Mouse (Mus musculus): ENCODE data around the gene Zfp810.

- TF ChIP-seq POLR2A (IDR thresholded peaks at IDR 0.05; ENCODE audit: low read depth, low read length) (no peak), CTCF (IDR thresholded peaks at IDR 0.05; ENCODE audit: extremely low read depth, insufficient read length, insufficient replicate concordance, low read depth, low read length) (no peak)
Observed at GRCm38 (mm10) chr9:22230556-22230955, 76.9 kb downstream of the Zfp810 start.
